21 mouse cellular contexts compared by ENCODE assay signal in the genomic region with DNA sequence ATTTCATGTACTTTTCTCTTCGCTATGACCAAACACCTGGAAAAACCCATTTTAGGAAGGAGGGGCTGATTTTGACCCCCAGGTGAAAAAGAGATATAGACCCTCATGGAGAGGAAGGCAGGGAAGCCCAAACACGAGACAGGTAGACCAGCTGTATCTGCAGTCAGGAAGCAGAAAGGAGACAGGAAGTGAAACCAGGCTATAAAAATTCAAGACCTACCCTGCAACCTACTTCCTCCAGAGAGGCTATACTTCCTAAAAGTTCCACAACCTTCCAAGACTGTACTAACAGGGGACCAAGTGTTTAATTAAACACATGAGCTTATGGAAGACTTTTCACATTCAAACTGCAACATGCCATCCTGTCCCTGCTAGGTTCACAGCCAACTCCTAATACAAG.
A peak's percentile ranks its signal among the peaks of the same experiment; 100 is the strongest.
DNase-seq lines count a peak whose midpoint lies in the region; ATAC-seq lines count a peak whose summit lies in the region.
"Had no signal": no experiment of that assay in that cellular context is flagged by ENCODE, and none has a peak within 500 bp of the region (broad histone marks: within the 10 kb centered on the region; RNA-seq: fewer than 3 reads in every experiment).

No protein-coding gene starts in this region.

- H3K27ac ChIP-seq in heart, embryonic 14.5 days (replicated peaks in 1 of 2; ENCODE audit: control insufficient read depth in 1 of 2, insufficient read depth in 1 of 2, low read depth in 2 of 2, low read length in 2 of 2) = peak overlapping the region; percentile 37 to 88; a peak in 3 of 4 replicates
- H3K27ac ChIP-seq: embryonic facial prominence, embryonic 12.5 days; forebrain, embryonic 15.5 days; hindbrain, embryonic 15.5 days; kidney, postnatal 0 days had no signal

- WGBS in heart, embryonic 14.5 days = 75% methylated on average over 2 of the region's 2 CpGs

- H3K4me3 ChIP-seq in heart, embryonic 14.5 days (ENCODE audit: control insufficient read depth in 1 of 2, insufficient read depth in 1 of 2, low read depth in 1 of 2, low read length in 2 of 2) = no peak overlapping the region
- H3K4me3 ChIP-seq: embryonic facial prominence, embryonic 12.5 days; forebrain, embryonic 15.5 days; hindbrain, embryonic 15.5 days had no signal

- no peaks in the 10 kb centered on the region for H3K9me3 ChIP-seq in heart, embryonic 14.5 days (ENCODE audit: control insufficient read depth, low read length)
- H3K9me3 ChIP-seq: embryonic facial prominence, embryonic 12.5 days; forebrain, embryonic 15.5 days; hindbrain, embryonic 15.5 days had no signal

- no peak for ATAC-seq in heart, embryonic 14.5 days (ENCODE audit: insufficient number of reproducible peaks, insufficient read depth, low FRiP score, low read depth)
- ATAC-seq in megakaryocyte, adult 5-6 weeks (ENCODE audit: poor library complexity, severe bottlenecking) = peak; percentile 94
- ATAC-seq: forebrain, embryonic 15.5 days; intestine, postnatal 0 days had no signal

- DNase-seq in heart, postnatal 36 days = no peak
- DNase-seq in left cerebral cortex, adult 11 months (ENCODE audit: low spot score) = peak; percentile 4
- no peak for DNase-seq in left cerebral cortex, adult 18-20 months (ENCODE audit: low spot score in 2 of 2)
- peak; percentile 24 to 32 for DNase-seq in B cell, adult 2 months
- no peak for DNase-seq in adrenal gland, postnatal 14 days
- DNase-seq in thymus, adult 18-20 months = no peak
- DNase-seq: adrenal gland, postnatal 10 days; cerebellum, adult 2 months; heart, adult 11 months; left cerebral cortex, postnatal 4 days; lung, adult 18-20 months; midbrain, embryonic 14.5 days; retina, postnatal 1 day; thymus, postnatal 4 days had no signal

- peaks cover 9 to 26% of the 10 kb centered on the region in 2 experiments for H3K4me1 ChIP-seq in heart, embryonic 14.5 days (ENCODE audit: control insufficient read depth in 2 of 2, insufficient read depth in 2 of 2, low read length in 2 of 2)
- H3K4me1 ChIP-seq: embryonic facial prominence, embryonic 12.5 days; forebrain, embryonic 15.5 days; hindbrain, embryonic 15.5 days had no signal

- H3K27me3 ChIP-seq in heart, embryonic 14.5 days (ENCODE audit: control insufficient read depth, insufficient read depth, low read length) = no peaks in the 10 kb centered on the region
- H3K27me3 ChIP-seq: embryonic facial prominence, embryonic 12.5 days; forebrain, embryonic 15.5 days; hindbrain, embryonic 15.5 days had no signal

- intact Hi-C loops in heart, postnatal 36 days (cut with DNase I) = loop anchor here (5.0 kb wide), 2 partner anchors 120 to 450 kb away; no protein-coding TSS in a partner anchor

- H3K9ac ChIP-seq in heart, embryonic 14.5 days (ENCODE audit: low read length) = no peak overlapping the region
- H3K9ac ChIP-seq: embryonic facial prominence, embryonic 12.5 days; forebrain, embryonic 15.5 days; hindbrain, embryonic 15.5 days had no signal

- H3K36me3 ChIP-seq in heart, embryonic 14.5 days (ENCODE audit: control insufficient read depth, insufficient read depth, low read length) = no peaks in the 10 kb centered on the region
- H3K36me3 ChIP-seq: embryonic facial prominence, embryonic 12.5 days; forebrain, embryonic 15.5 days; hindbrain, embryonic 15.5 days had no signal

- no peak overlapping the region for H3K4me2 ChIP-seq in heart, embryonic 14.5 days (ENCODE audit: low read length)
- H3K4me2 ChIP-seq: embryonic facial prominence, embryonic 12.5 days; forebrain, embryonic 15.5 days; hindbrain, embryonic 15.5 days had no signal

Comparison
In these comparisons a context has a peak if more than half of its experiments do, and no peak if none do; other contexts are left out.
1. DNase-seq: peak in left cerebral cortex, adult 11 months (single experiment) and B cell, adult 2 months (2 of 2); none in heart, postnatal 36 days (0 of 2), left cerebral cortex, adult 18-20 months (0 of 2), adrenal gland, postnatal 14 days (single experiment) and thymus, adult 18-20 months (0 of 2).